Mouse (Mus musculus): ENCODE results near the gene Ighmbp2. TPM values are rescaled to one million over a fixed set of nuclear protein-coding genes. Genes with fewer than 3 reads are reported as not detected.
A peak's percentile ranks its signal among the peaks of the same experiment; 100 is the strongest.
"Not testable (repeated sequence)": the region's sequence is repeated elsewhere in the genome, so short reads cannot be mapped to it uniquely, and the experiment has no call there.

Ighmbp2 gene
- total and polyA plus RNA-seq, 2 experiments, result 1.8 to 3.9 TPM

DNA sequence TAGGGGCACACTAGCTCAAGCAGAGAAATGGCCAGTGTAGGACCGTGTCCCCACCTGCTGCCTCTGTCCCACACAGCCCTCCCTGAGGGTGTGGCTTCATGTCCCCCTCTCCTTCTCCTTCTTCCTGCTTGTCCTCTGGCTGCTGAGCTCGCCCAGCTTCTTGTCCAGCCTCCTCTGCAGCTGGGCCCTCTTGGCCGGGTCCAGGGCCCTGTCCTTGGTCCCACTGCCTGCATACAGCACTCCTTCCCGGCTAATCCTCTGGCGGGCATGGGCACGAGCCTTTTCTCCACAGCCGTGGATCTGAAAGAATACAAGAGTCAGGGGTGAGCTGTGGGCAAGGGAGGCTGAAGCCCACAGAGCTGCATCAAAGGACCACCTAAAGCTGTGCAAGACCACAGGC lies 21.5 kb downstream of the Ighmbp2 start:
- H3K36me3 ChIP-seq (ENCODE audit: control insufficient read depth, insufficient read depth, low read length), result peaks cover 2% of the 10 kb centered on the region; the same call in 1 of the 2 replicates

DNA sequence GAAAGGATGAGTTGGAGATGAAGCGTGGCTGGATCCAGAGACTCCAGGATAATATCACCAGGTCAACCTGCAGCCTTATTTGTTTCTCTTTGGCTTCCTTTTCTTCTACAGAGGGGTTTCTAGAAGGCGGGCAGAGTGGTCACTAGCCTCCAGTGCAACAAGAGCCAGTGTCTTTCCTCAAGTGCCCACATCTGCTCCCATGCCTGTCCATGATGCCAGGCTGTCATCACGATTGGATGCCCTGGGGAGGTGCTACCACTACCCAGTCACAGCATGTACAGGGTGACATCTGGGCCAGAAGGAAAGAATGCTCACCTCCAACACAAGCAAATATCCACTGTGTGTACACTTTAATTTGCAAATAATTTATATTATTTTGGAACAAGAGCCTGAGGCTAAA lies 22.2 kb downstream of the Ighmbp2 start:
- Histone ChIP-seq H3K4me1 (ENCODE audit: control insufficient read depth, insufficient read depth, low read length) (no peaks in the 10 kb centered on the region), H3K4me3 (ENCODE audit: insufficient read depth, low read depth, low read length) (no peak overlapping the region), H3K36me3 (ENCODE audit: control insufficient read depth, insufficient read depth, low read length) (peaks cover 2% of the 10 kb centered on the region; the same call in 1 of the 2 replicates), H3K27ac (replicated peaks; ENCODE audit: insufficient read depth, low read depth, low read length) (no peak overlapping the region), H3K79me2 (ENCODE audit: control insufficient read depth, insufficient read depth, low read length) (no peaks in the 10 kb centered on the region), H3K9ac (ENCODE audit: low read depth, low read length) (no peak overlapping the region), H3K27me3 (ENCODE audit: control insufficient read depth, insufficient read depth, low read length) (no peaks in the 10 kb centered on the region)
- no peak for DNase-seq (ENCODE audit: extremely low read depth, low read depth, low spot score)
- 89% methylated on average over 3 of the region's 3 CpGs for WGBS
- no peak for TF ChIP-seq POLR2A (IDR thresholded peaks at IDR 0.05; ENCODE audit: extremely low read depth, insufficient read depth, low read length)
- TF ChIP-seq CTCF (IDR thresholded peaks at IDR 0.05; ENCODE audit: low read depth, low read length), result no peak

More for the DNA sequence above, 21.5 kb downstream of the Ighmbp2 start:
- Histone ChIP-seq H3K79me2 (ENCODE audit: control insufficient read depth, insufficient read depth, low read length) (no peaks in the 10 kb centered on the region), H3K27ac (replicated peaks; ENCODE audit: insufficient read depth, low read depth, low read length) (no peak overlapping the region), H3K4me1 (ENCODE audit: control insufficient read depth, insufficient read depth, low read length) (no peaks in the 10 kb centered on the region), H3K9ac (ENCODE audit: low read depth, low read length) (no peak overlapping the region), H3K4me3 (ENCODE audit: insufficient read depth, low read depth, low read length) (no peak overlapping the region), H3K27me3 (ENCODE audit: control insufficient read depth, insufficient read depth, low read length) (no peaks in the 10 kb centered on the region)
- no peak for DNase-seq (ENCODE audit: extremely low read depth, low read depth, low spot score)
- no peak for TF ChIP-seq POLR2A (IDR thresholded peaks at IDR 0.05; ENCODE audit: extremely low read depth, insufficient read depth, low read length)
- no peak for TF ChIP-seq CTCF (IDR thresholded peaks at IDR 0.05; ENCODE audit: low read depth, low read length)
- 99% methylated on average over 7 of the region's 7 CpGs for WGBS

DNA sequence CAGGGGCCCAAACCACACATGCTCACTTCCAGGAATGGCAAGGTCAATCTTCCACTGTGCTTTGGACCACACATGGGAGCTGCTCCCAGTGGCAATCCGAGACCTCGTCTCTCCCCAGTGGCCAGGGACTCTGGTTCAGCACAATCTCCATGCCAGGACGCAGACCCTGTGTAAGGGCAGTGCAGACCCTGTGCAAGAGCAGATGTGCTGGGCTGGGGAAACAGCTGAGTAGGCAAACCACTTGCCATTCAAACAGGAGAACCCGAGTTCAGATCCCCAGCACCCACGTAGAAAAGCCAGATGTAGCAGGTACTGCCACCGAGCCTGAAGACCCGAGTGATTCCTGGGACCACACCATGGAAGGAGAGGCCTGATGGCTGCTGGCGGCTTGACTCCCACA lies 22.8 kb downstream of the Ighmbp2 start:
- Histone ChIP-seq H3K27me3 (ENCODE audit: control insufficient read depth, insufficient read depth, low read length) (no peaks in the 10 kb centered on the region), H3K9ac (ENCODE audit: low read depth, low read length) (no peak overlapping the region), H3K27ac (replicated peaks; ENCODE audit: insufficient read depth, low read depth, low read length) (no peak overlapping the region), H3K79me2 (ENCODE audit: control insufficient read depth, insufficient read depth, low read length) (no peaks in the 10 kb centered on the region), H3K4me1 (ENCODE audit: control insufficient read depth, insufficient read depth, low read length) (no peaks in the 10 kb centered on the region), H3K36me3 (ENCODE audit: control insufficient read depth, insufficient read depth, low read length) (peaks cover 2% of the 10 kb centered on the region; the same call in 1 of the 2 replicates), H3K4me3 (ENCODE audit: insufficient read depth, low read depth, low read length) (no peak overlapping the region)
- no peak for TF ChIP-seq POLR2A (IDR thresholded peaks at IDR 0.05; ENCODE audit: extremely low read depth, insufficient read depth, low read length)
- TF ChIP-seq CTCF (IDR thresholded peaks at IDR 0.05; ENCODE audit: low read depth, low read length), result no peak
- DNase-seq (ENCODE audit: extremely low read depth, low read depth, low spot score), result no peak
- WGBS, result 94% methylated on average over 8 of the region's 8 CpGs

DNA sequence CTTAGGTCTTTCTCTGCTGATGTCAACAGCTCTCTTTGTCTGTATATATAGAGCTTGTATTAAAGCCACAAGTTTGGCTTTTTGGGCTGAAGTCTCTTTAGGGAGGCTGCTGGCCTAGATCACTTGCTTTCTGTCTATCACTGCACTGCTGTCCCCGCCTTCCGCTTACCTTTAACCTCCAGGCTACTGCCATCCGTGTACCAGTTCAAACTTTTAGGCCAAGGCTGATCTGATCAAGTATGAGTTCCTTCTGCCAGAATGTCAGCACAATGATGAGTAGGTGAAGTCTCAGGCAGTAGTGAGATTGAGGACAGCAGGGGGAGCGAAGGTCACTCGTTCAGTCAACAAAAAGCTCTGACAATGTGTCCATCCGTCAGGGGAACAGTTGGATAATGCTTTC lies 57.6 kb downstream of the Ighmbp2 start:
- H3K4me1 ChIP-seq (ENCODE audit: control insufficient read depth, insufficient read depth, low read length); H3K79me2 ChIP-seq (ENCODE audit: control insufficient read depth, insufficient read depth, low read length); H3K27me3 ChIP-seq (ENCODE audit: control insufficient read depth, insufficient read depth, low read length); H3K9ac ChIP-seq (ENCODE audit: low read depth, low read length); H3K36me3 ChIP-seq (ENCODE audit: control insufficient read depth, insufficient read depth, low read length); H3K27ac ChIP-seq (replicated peaks; ENCODE audit: insufficient read depth, low read depth, low read length); H3K4me3 ChIP-seq (ENCODE audit: insufficient read depth, low read depth, low read length): not testable (repeated sequence)
- 20% methylated on average over 5 of the region's 6 CpGs for WGBS
- DNase-seq (ENCODE audit: extremely low read depth, low read depth, low spot score), result peak; percentile 91

DNA sequence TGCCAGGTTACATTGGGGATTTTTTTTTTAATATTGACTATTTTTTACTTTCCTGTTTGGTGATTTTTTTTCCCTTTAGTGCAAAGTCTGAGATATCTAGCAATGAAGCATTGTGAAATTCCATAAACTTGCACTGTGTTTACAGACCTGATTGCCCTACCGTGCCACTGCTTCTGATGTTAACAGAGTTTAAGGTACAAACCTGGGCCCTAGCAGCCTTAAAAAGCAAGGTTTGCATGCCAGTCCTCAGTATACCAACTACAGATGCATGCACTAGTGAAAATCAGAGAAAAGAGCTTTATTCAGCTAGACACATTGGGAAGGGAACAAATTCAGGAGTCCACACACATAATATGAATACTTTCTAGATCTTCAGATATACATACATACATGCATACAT lies 67.9 kb downstream of the Ighmbp2 start:
- H3K4me1 ChIP-seq (ENCODE audit: control insufficient read depth, insufficient read depth, low read length); H3K4me3 ChIP-seq (ENCODE audit: insufficient read depth, low read depth, low read length); H3K9ac ChIP-seq (ENCODE audit: low read depth, low read length); H3K27me3 ChIP-seq (ENCODE audit: control insufficient read depth, insufficient read depth, low read length); H3K36me3 ChIP-seq (ENCODE audit: control insufficient read depth, insufficient read depth, low read length); H3K79me2 ChIP-seq (ENCODE audit: control insufficient read depth, insufficient read depth, low read length); H3K27ac ChIP-seq (replicated peaks; ENCODE audit: insufficient read depth, low read depth, low read length): not testable (repeated sequence)
- DNase-seq (ENCODE audit: extremely low read depth, low read depth, low spot score), result peak; percentile 85
- 24% methylated on average over 1 of the region's 1 CpGs for WGBS

Other genes starting within 250 kb of the Ighmbp2 start
- gene Mrpl21, start 116 bp downstream of the Ighmbp2 start, total RNA-seq (2014; rRNA removed), result 35.2 and 41.1 TPM in 2 replicates
- 45.2 and 46.8 TPM in 2 replicates for gene Mrpl21, start 116 bp downstream of the Ighmbp2 start, polyA plus RNA-seq (2012; rRNA removed)
- 162 and 234 TPM in 2 replicates for gene Cpt1a, start 39.3 kb upstream of the Ighmbp2 start, total RNA-seq (2014; rRNA removed)
- gene Cpt1a, start 39.3 kb upstream of the Ighmbp2 start, polyA plus RNA-seq (2012; rRNA removed), result 182 and 211 TPM in 2 replicates
- 0.46 and 0.54 TPM in 2 replicates for gene Tesmin, start 105.8 kb upstream of the Ighmbp2 start, total RNA-seq (2014; rRNA removed)
- 0.31 and 0.33 TPM in 2 replicates for gene Tesmin, start 105.8 kb upstream of the Ighmbp2 start, polyA plus RNA-seq (2012; rRNA removed)
- 0.28 TPM in 1 of 2 replicates, not detected in the other for gene Gal, start 131.5 kb upstream of the Ighmbp2 start, total RNA-seq (2014; rRNA removed)
- not detected in 2 replicates for gene Gal, start 131.5 kb upstream of the Ighmbp2 start, polyA plus RNA-seq (2012; rRNA removed)

Measured in liver, adult 2 months (tissue).